Mouse (Mus musculus): ENCODE measurements at regions not wholly inside any gene's neighbourhood (a gene's known extent, or its start where the extent isn't known, plus 50 kb on each side); places are given as distances from the start of the nearest gene placed in this dataset.

DNA sequence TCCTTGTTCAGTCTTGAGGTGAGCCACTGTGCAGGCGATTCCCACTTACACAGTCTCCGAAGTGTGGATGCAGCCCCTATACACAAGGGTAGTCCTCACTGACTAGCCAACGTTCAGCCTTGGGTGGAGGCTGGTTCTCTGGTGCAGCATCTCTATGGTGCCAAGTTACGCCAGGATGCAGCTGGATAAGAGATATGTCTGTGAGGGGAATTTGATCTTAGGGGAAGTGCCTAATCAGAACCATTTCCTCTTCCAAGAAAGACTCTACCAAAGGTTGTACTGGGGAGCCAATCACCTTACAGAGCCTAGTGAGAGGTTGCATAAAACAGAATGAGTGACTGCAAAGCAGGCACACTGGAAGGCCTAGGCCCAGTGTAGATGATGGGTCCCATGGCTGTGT, 71.0 kb upstream of the Kcnk2 start:
- DNase-seq (ENCODE audit: low read depth), result no peak

DNA sequence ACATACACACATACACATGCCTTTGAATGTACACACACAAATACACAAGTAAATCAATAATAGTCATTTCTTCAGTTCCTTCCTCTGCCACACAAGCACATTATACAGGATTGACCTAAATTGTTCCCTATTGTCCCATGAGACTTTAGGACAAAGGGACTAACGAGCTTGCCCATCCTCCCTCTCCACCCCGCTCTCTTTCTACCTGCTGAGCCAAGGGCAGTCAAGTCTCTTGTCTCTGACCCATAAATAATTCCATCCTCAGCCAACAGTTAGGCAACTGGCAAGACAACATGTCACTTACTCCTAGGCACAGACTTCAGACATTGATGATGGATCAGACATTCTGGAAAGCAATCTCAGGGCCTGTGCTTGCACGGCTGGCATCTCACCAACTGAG, 56.3 kb upstream of the Kcnk2 start:
- no peak for DNase-seq (ENCODE audit: low read depth)
